Mouse (Mus musculus): ENCODE data around the gene Trappc10.

DNA sequence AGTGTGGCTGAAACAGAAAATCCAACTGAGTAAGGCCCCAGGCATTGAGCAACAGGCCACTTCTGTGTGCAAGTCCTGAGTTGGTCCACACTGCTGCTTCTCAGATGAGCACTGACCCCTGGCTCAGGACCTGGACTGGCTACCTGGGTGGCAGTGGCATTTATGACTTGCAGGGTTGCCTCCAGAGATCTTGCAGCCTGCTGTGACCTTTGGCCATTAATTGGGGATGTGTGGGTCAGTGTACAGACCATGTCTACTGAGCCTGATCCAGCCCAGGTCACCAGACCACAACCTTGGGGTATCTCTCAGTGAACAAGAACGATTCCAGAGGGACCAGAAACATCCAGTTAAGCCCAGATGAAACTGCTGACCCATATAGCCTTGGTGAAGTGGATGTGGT lies 49.1 kb upstream of the Trappc10 start:
- TF ChIP-seq CTCF (IDR thresholded peaks at IDR 0.05; ENCODE audit: extremely low read depth, insufficient read depth, low read length) (no peak), POLR2A (IDR thresholded peaks at IDR 0.05; ENCODE audit: extremely low read depth, insufficient read depth, low read length) (no peak)

All from cortical plate, adult 2 months (tissue).